Mouse (Mus musculus): ENCODE measurements around the gene Cc2d2a. TPM values are rescaled to one million over a fixed set of nuclear protein-coding genes. Genes with fewer than 3 reads are reported as not detected.

Gene Cc2d2a
- total RNA-seq (2021), result 10 to 100 TPM; 16.2 to 21.2 TPM
- long read RNA-seq, experiment 1, partial matches to known transcripts, result 2 of 6 reads
- long read RNA-seq, experiment 1, other reads (novel, unspliced or antisense), result 4 of 6 reads
- long read RNA-seq, experiment 2, partial matches to known transcripts, result 3 of 7 reads
- long read RNA-seq, experiment 2, other reads (novel, unspliced or antisense), result 4 of 7 reads

DNA sequence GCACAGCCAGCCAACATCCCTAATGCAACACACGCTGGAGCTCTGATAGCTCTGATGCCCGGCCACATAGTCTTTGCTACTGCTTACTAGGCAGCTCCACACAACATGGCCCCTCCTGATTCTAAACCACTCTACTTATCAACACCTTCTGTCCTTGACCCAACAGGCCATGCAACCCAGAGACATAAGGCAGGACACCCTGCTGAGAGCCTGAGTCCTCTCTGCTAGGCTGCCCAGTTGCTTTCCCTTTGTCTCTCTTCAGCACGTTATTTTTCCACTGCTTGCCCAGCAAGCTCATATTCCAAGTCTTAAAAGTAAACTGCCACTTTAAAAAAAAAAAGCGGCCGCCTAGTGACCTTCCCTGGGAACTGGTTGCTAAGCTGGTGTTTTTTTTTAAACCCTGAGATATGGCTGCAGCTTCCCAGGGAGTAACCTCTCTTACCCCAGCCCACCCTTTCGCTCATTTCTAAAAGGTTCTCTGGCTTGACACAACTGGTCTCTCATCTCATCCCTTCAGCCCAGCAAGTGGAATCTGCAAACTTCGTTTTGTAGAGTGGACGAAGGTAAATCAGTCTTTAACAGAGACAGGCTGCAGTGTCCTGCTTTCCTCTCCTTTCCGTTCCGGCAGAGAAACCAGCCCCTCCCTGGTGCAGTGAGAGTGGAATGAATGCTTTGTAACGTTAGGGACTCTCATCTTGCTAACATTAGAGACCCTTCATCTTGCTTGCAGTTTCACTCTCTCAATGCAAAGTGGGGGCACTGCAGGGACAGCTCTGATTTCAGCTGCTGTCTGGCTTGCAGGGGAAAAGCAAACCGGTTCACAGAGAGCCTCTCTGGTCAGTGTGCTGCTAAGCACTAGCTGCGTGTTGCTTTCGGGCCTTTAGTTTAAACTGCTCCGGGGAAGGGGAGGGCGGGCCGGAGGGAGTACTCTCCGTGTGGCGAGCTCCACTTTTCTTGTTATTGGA, at the start of gene Cc2d2a:
TSS of gene Cc2d2a (plus strand) at position 350 of the 965 bp plus-strand sequence.
- DNase-seq, result peak; percentile 60

DNA sequence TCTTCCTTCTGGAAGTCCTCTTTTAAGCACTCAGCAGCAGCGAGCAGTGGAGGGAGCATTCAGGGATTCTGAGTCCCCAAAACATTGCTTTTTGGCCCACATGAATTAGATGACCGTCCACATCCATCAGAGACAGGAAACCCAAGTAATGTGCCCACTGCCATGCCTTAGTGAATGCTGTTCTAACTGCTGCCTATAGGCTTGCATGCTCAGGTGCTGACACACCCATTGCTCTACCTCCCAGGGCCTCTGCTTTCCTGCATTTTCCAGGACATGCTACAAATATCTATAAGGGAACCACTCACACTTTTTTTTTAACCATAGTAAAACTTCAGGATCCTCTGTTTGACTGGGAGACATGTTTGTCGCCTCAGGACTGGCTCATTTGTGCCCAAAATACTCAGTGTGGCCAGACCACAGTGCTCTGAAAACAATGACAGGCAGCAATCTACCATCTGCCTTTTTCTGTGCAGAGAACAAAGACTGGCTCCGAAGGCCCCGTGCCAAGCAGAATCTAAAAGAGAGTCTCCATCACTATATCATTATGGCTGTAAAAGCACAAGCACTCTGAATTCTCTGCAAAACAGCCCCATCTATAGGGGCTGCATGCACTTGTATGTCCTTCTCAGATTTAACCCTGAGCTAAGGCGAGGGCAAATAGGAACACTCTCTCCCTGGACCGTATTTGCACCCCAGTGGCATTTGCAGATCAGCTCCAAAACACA, 40.4 kb upstream of the Cc2d2a start:
- DNase-seq, result no peak

DNA sequence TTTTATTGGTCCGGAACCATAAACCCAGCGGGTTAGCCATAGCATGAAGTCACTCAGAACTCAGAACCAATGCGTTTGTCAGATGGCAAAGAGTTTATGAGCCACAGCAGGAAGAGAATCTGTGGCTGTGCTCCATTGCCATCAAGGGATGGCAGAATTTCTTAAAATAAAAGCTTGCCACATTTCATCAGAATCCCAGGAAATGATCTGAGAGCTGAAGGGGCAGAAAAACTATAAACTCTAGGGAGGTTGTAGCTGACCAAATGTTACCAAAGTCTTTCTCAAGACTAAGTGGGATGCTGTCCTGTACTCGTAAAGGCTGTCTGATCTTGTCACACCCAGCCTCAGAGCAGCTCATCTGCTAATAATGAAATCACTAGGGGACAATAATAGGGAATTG, 36.7 kb upstream of the Cc2d2a start:
- DNase-seq, result no peak

GRCm38 (mm10) chr5:43634071-43634601, 28.0 kb upstream of the Cc2d2a start:
- no peak for DNase-seq

- DNase-seq, result peak; percentile 10
These were observed 27.5 kb upstream of the Cc2d2a start for GRCm38 (mm10) chr5:43634602-43635081.

GRCm38 (mm10) chr5:43645020-43645419, 17.1 kb upstream of the Cc2d2a start:
- no peak for DNase-seq

- no peak for DNase-seq
These were observed 14.9 kb upstream of the Cc2d2a start for GRCm38 (mm10) chr5:43647098-43647774.

- DNase-seq, result no peak
These were observed 648 bp upstream of the Cc2d2a start for GRCm38 (mm10) chr5:43661498-43661897.

GRCm38 (mm10) chr5:43663531-43663930, 1.4 kb downstream of the Cc2d2a start:
- no peak for DNase-seq

GRCm38 (mm10) chr5:43665144-43665543, 3.0 kb downstream of the Cc2d2a start:
- DNase-seq, result peak; percentile 31

DNA sequence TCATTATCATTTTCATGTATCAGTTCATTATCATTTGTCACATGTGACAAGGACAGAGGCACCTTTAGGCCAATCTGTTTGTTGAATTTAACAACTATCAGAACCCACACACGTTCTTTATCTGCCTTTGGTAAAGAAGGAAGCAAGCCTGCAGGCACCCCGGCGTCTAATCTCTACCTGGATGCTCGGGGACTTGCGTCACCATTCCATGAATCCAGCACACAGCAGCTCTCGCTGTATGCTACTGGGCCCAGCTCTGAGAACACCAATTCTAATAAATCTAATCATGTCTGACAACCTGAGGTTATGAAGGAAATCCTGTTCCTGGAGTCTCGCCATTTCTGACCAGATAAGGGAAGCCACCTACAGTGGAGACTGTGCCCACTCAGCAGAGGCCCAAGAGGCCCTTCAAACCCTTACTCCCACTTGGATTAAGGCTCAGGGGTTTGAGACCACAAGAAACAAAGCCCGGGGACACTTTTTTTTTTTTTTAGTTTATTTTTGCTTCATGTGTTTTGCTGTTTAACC, 7.0 kb downstream of the Cc2d2a start:
- peak; percentile 28 for DNase-seq

GRCm38 (mm10) chr5:43672177-43672911, 10.2 kb downstream of the Cc2d2a start:
- peak; percentile 82 for DNase-seq

- DNase-seq, result no peak
These were observed 10.9 kb downstream of the Cc2d2a start for GRCm38 (mm10) chr5:43673083-43673482.

GRCm38 (mm10) chr5:43685466-43685865, 23.3 kb downstream of the Cc2d2a start:
- DNase-seq, result no peak

GRCm38 (mm10) chr5:43692489-43692888, 30.3 kb downstream of the Cc2d2a start:
- DNase-seq, result no peak

- no peak for DNase-seq
These were observed 35.0 kb downstream of the Cc2d2a start for GRCm38 (mm10) chr5:43697133-43697532.

DNA sequence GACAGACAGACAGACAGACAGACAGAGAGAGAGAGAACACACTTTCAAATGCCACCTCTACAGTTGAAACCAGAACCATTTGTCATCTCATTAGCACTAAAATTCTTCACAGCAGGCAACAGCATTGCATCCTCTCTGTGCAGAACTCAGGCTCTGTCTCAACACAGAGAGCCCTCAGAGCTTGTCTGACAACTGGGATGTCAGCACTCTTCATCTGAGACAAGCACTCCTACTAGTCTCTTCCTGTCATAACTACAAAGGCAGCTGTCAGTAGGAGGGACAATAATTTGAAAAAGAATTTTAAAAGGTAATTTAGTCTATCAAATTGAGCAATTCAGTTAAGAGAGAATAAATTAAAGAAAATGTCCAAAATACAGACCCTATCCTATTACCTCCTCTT, 37.1 kb downstream of the Cc2d2a start:
- no peak for DNase-seq

DNA sequence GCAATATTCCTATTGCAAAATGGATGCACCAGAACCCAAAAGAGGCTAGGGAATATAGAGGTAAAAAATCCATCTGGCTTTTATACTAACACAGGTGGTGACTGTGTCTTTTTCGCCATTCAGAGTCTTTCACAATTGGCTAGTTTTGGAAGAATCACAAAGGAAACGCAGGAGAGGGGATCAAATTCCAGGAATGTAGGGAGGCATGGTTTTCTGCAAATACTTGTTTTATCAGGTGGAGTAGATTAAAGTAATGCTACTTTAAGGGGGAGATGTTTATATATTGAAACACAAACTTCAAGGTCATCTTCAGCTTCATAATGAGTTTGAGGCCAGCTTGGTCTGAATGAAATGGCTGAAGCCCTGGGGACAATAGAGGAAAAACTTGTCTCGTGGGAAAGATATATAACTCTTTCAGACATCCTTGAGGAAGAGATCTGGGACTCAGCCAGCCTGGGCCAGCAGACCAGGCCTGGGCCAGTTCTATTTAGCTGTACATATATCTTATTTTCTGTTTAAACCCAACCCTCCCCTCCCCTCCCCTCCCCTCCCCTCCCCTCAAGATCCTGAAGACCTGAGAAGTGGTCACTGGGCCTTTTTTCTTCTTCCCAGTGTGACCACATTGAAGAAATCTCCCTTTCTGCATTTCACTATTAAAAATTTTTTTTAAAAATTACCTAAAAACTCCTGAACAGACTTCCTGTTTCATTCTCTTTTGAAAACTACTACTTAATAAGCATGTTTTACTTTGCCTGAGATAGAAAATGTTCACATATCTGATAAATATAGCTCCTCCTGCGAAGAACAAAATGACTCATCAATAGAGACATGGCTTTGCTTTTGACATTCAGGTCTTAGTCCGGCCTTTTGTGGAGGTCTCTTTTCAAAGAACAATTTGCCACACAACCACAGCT, 59.6 kb downstream of the Cc2d2a start:
- no peak for DNase-seq

- no peak for DNase-seq
These were observed 60.3 kb downstream of the Cc2d2a start for GRCm38 (mm10) chr5:43722452-43722783.

- DNase-seq, result no peak
These were observed 61.7 kb downstream of the Cc2d2a start for GRCm38 (mm10) chr5:43723830-43724229.
